Mouse (Mus musculus) thymus, postnatal 36 days (tissue): ENCODE data around the gene Snrk.
"Not testable (repeated sequence)": the region's sequence is repeated elsewhere in the genome, so short reads cannot be mapped to it uniquely, and the experiment has no call there.

Experiments
- DNase-seq, 2 experiments: peaks; one replicate each; pipeline ENCODE4 v3.0.0; 2022; ENCODE audit warnings: mixed read lengths in 2 of 2

Gene Snrk

GRCm38 (mm10) chr9:122145677-122146076 is 28.6 kb downstream of the Snrk start:
- DNase-seq: no peak

GRCm38 (mm10) chr9:122146124-122146870 is 29.2 kb downstream of the Snrk start:
- no peak for DNase-seq

GRCm38 (mm10) chr9:122148356-122148755 is 31.3 kb downstream of the Snrk start:
- no peak for DNase-seq

- no peak for DNase-seq
Observed at GRCm38 (mm10) chr9:122149997-122150826, 33.1 kb downstream of the Snrk start.

GRCm38 (mm10) chr9:122152063-122152462 is 35.0 kb downstream of the Snrk start:
- DNase-seq: no peak

GRCm38 (mm10) chr9:122152501-122152900 is 35.4 kb downstream of the Snrk start:
- DNase-seq: no peak

- DNase-seq: no peak
Observed at GRCm38 (mm10) chr9:122153436-122153835, 36.4 kb downstream of the Snrk start.

- no peak for DNase-seq
Observed at GRCm38 (mm10) chr9:122155193-122155592, 38.1 kb downstream of the Snrk start.

GRCm38 (mm10) chr9:122156389-122157078 is 39.5 kb downstream of the Snrk start:
- no peak for DNase-seq

GRCm38 (mm10) chr9:122157079-122157441 is 40.0 kb downstream of the Snrk start:
- no peak for DNase-seq

GRCm38 (mm10) chr9:122164535-122164934 is 47.5 kb downstream of the Snrk start:
- DNase-seq: no peak

- DNase-seq: not testable (repeated sequence)
Observed at GRCm38 (mm10) chr9:122167719-122168118, 50.7 kb downstream of the Snrk start.

- no peak for DNase-seq
Observed at GRCm38 (mm10) chr9:122169901-122170300, 52.8 kb downstream of the Snrk start.

- DNase-seq: no peak
Observed at GRCm38 (mm10) chr9:122172612-122173186, 55.6 kb downstream of the Snrk start.

- DNase-seq: no peak
Observed at GRCm38 (mm10) chr9:122173405-122174233, 56.6 kb downstream of the Snrk start.

GRCm38 (mm10) chr9:122174723-122175122 is 57.7 kb downstream of the Snrk start:
- no peak for DNase-seq

GRCm38 (mm10) chr9:122177256-122178220 is 60.5 kb downstream of the Snrk start:
- DNase-seq: no peak

- DNase-seq: no peak
Observed at GRCm38 (mm10) chr9:122178427-122178826, 61.4 kb downstream of the Snrk start.

- no peak for DNase-seq
Observed at GRCm38 (mm10) chr9:122180105-122180504, 63.0 kb downstream of the Snrk start.

GRCm38 (mm10) chr9:122183074-122183473 is 66.0 kb downstream of the Snrk start:
- no peak for DNase-seq

- DNase-seq: no peak
Observed at GRCm38 (mm10) chr9:122184329-122184728, 67.3 kb downstream of the Snrk start.
